Mouse (Mus musculus): Measurements from ENCODE around the gene Fancc.

DNA sequence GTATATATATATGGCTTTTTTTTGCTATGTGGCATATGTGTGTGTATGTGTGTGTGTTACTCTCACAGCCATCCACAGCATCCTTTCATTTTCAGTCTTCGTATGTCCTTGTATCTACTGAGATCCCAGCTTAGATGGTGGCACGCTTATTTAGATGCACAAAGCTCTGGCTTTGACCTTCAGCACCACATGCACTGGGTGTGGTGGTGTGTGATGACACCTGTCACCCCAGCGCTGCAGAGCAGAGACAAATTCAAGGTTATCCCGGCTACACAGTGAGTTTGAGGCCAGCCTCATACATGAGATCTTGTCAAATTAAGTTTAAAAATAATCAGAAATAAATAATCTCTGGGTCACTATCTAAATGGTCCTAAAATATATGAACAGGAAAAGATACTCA is 141.0 kb downstream of the Fancc start:
- no peak for TF ChIP-seq CTCF (IDR thresholded peaks at IDR 0.05; ENCODE audit: control insufficient read depth, insufficient read depth, insufficient replicate concordance, low read depth, low read length)
- no peak for TF ChIP-seq POLR2A (IDR thresholded peaks at IDR 0.05; ENCODE audit: control insufficient read depth, low read depth, low read length)

All from testis, adult 2 months (tissue).